Mouse (Mus musculus) intestine, embryonic 16.5 days (tissue): ENCODE results near the gene Zfp648. TPM values are rescaled to one million over a fixed set of nuclear protein-coding genes. Genes with fewer than 3 reads are reported as not detected.

ENCODE experiments used
- ATAC-seq: fragments of 200-750 bp; cut with Nextera tagmentation; 2 replicates; pipeline ENCODE4 v1.8.0; 2017; ENCODE audit warnings: moderate TSS enrichment, moderate library complexity
- H3K27ac ChIP-seq: fragments of 300-500 bp; sonication (generic); 2 replicates; pipeline ENCODE4 v1.5.1; 2014; ENCODE audit warnings: mild to moderate bottlenecking, low read length
- H3K27me3 ChIP-seq: fragments of 300-500 bp; sonication (generic); replicated peaks from 2 replicates; pipeline ENCODE4 v1.6.1; 2014; ENCODE audit warnings: low read length, control low read depth, mixed read lengths; ENCODE audit not compliant: control insufficient read depth, insufficient read depth
- H3K36me3 ChIP-seq: fragments of 300-500 bp; sonication (generic); 2 replicates; pipeline ENCODE4 v1.6.1; 2014; ENCODE audit warnings: low read length, control low read depth; ENCODE audit not compliant: control insufficient read depth, insufficient read depth
- H3K4me1 ChIP-seq: fragments of 300-500 bp; sonication (generic); 2 replicates; pipeline ENCODE4 v1.6.1; 2014; ENCODE audit warnings: low read length, control low read depth, mixed read lengths; ENCODE audit not compliant: control insufficient read depth, insufficient read depth
- H3K4me2 ChIP-seq: fragments of 300-500 bp; sonication (generic); 2 replicates; pipeline ENCODE4 v1.6.1; 2014; ENCODE audit warnings: low read depth, low read length, control low read depth
- H3K4me3 ChIP-seq: fragments of 300-500 bp; sonication (generic); 2 replicates; pipeline ENCODE4 v1.5.1; 2014; ENCODE audit warnings: mild to moderate bottlenecking, low read length
- H3K9ac ChIP-seq: fragments of 300-500 bp; sonication (generic); 2 replicates; pipeline ENCODE4 v1.6.1; 2014; ENCODE audit warnings: low read depth, low read length
- H3K9me3 ChIP-seq: fragments of 300-500 bp; sonication (generic); 2 replicates; pipeline ENCODE4 v1.6.1; 2016; ENCODE audit warnings: low read length, control low read depth; ENCODE audit not compliant: control insufficient read depth
- WGBS: fragments of 180-500 bp; shearing (Covaris S2); extraction: QIAGEN DNeasy Blood & Tissue Kit; methylation state at CpG from one replicate; pipeline ENCODE4 v1.1.7; 2014; 5-methylcytosine and 5-hydroxymethylcytosine counted together
- polyA plus RNA-seq: library from polyadenylated mRNA; unstranded; fragments of >200 nt; fragmentation: Nextera tagmentation; extraction: Ambion mirVana; gene quantifications from 2 replicates; pipeline ENCODE4 v1.2.1, GENCODE M21; 2015

The Zfp648 gene
- polyA plus RNA-seq: not detected in 2 replicates

- Histone ChIP-seq H3K9me3 (no peaks in the 10 kb centered on the region), H3K4me2 (no peak within 1 kb of the TSS), H3K4me1 (peaks cover 10% of the 10 kb centered on the region), H3K36me3 (no peaks in the 10 kb centered on the region), H3K27ac (no peak within 1 kb of the TSS), H3K9ac (no peak within 1 kb of the TSS), H3K27me3 (peaks cover 24% of the 10 kb centered on the region), H3K4me3 (no peak within 1 kb of the TSS)
- ATAC-seq: no peak; the same call in 1 of the 2 replicates
- 42% methylated on average over 14 of the region's 14 CpGs for WGBS
Observed at GRCm38 (mm10) chr1:154200955-154201722, at the start of gene Zfp648. TSS of gene Zfp648 (plus strand) at chr1:154201187.

- Histone ChIP-seq H3K27me3 (no peaks in the 10 kb centered on the region), H3K27ac (no peak overlapping the region), H3K9ac (no peak overlapping the region), H3K4me1 (peaks cover 18% of the 10 kb centered on the region), H3K9me3 (no peaks in the 10 kb centered on the region), H3K36me3 (no peaks in the 10 kb centered on the region), H3K4me3 (no peak overlapping the region), H3K4me2 (no peak overlapping the region)
- ATAC-seq: no peak
- 86% methylated on average over 1 of the region's 1 CpGs for WGBS
Observed at GRCm38 (mm10) chr1:154152539-154152938, 48.4 kb upstream of the Zfp648 start.

GRCm38 (mm10) chr1:154153800-154154199 lies 47.2 kb upstream of the Zfp648 start:
- Histone ChIP-seq H3K27me3 (no peaks in the 10 kb centered on the region), H3K27ac (no peak overlapping the region), H3K9ac (no peak overlapping the region), H3K9me3 (no peaks in the 10 kb centered on the region), H3K4me3 (no peak overlapping the region), H3K36me3 (no peaks in the 10 kb centered on the region), H3K4me2 (no peak overlapping the region), H3K4me1 (peaks cover 16% of the 10 kb centered on the region)
- WGBS: 76% methylated on average over 7 of the region's 7 CpGs
- no peak for ATAC-seq

GRCm38 (mm10) chr1:154156177-154157062 lies 44.6 kb upstream of the Zfp648 start:
- no peaks in the 10 kb centered on the region; the same call in 1 of the 2 replicates for H3K4me1 ChIP-seq
- no peaks in the 10 kb centered on the region for H3K36me3 ChIP-seq
- H3K27ac ChIP-seq: no peak overlapping the region
- H3K4me2 ChIP-seq: no peak overlapping the region
- no peaks in the 10 kb centered on the region for H3K9me3 ChIP-seq
- 60% methylated on average over 14 of the region's 14 CpGs for WGBS
- H3K27me3 ChIP-seq: no peaks in the 10 kb centered on the region
- no peak overlapping the region for H3K4me3 ChIP-seq
- no peak overlapping the region for H3K9ac ChIP-seq
- no peak for ATAC-seq

- 48% methylated on average over 4 of the region's 4 CpGs for WGBS
- no peak for ATAC-seq
- H3K27ac ChIP-seq: no peak overlapping the region
- H3K27me3 ChIP-seq: no peaks in the 10 kb centered on the region
- H3K4me2 ChIP-seq: no peak overlapping the region
- H3K4me3 ChIP-seq: no peak overlapping the region
- H3K9me3 ChIP-seq: no peaks in the 10 kb centered on the region
- no peaks in the 10 kb centered on the region for H3K36me3 ChIP-seq
- H3K4me1 ChIP-seq: no peaks in the 10 kb centered on the region; the same call in 1 of the 2 replicates
- H3K9ac ChIP-seq: no peak overlapping the region
Observed at GRCm38 (mm10) chr1:154157131-154157530, 43.9 kb upstream of the Zfp648 start.

GRCm38 (mm10) chr1:154167696-154168095 lies 33.3 kb upstream of the Zfp648 start:
- Histone ChIP-seq H3K36me3 (no peaks in the 10 kb centered on the region), H3K27me3 (no peaks in the 10 kb centered on the region), H3K4me2 (no peak overlapping the region), H3K9me3 (no peaks in the 10 kb centered on the region), H3K9ac (no peak overlapping the region), H3K27ac (no peak overlapping the region), H3K4me3 (no peak overlapping the region), H3K4me1 (no peaks in the 10 kb centered on the region)
- WGBS: 86% methylated on average over 6 of the region's 6 CpGs
- no peak for ATAC-seq

- H3K9ac ChIP-seq: no peak overlapping the region
- H3K4me3 ChIP-seq: no peak overlapping the region
- no peaks in the 10 kb centered on the region for H3K9me3 ChIP-seq
- H3K4me2 ChIP-seq: no peak overlapping the region
- H3K27me3 ChIP-seq: no peaks in the 10 kb centered on the region
- H3K4me1 ChIP-seq: no peaks in the 10 kb centered on the region
- ATAC-seq: no peak
- H3K36me3 ChIP-seq: no peaks in the 10 kb centered on the region
- WGBS: 78% methylated on average over 6 of the region's 6 CpGs
- no peak overlapping the region for H3K27ac ChIP-seq
Observed at GRCm38 (mm10) chr1:154175334-154175733, 25.7 kb upstream of the Zfp648 start.

GRCm38 (mm10) chr1:154177781-154178180 lies 23.2 kb upstream of the Zfp648 start:
- Histone ChIP-seq H3K27ac (no peak overlapping the region), H3K36me3 (no peaks in the 10 kb centered on the region), H3K4me1 (no peaks in the 10 kb centered on the region), H3K9ac (no peak overlapping the region), H3K27me3 (no peaks in the 10 kb centered on the region), H3K4me2 (no peak overlapping the region), H3K9me3 (no peaks in the 10 kb centered on the region), H3K4me3 (no peak overlapping the region)
- ATAC-seq: no peak
- WGBS: 87% methylated on average over 4 of the region's 4 CpGs

GRCm38 (mm10) chr1:154178541-154179155 lies 22.3 kb upstream of the Zfp648 start:
- no peak overlapping the region for H3K4me3 ChIP-seq
- no peaks in the 10 kb centered on the region for H3K36me3 ChIP-seq
- no peak for ATAC-seq
- no peak overlapping the region for H3K4me2 ChIP-seq
- no peaks in the 10 kb centered on the region for H3K4me1 ChIP-seq
- H3K27ac ChIP-seq: no peak overlapping the region
- WGBS: 90% methylated on average over 8 of the region's 8 CpGs
- H3K9ac ChIP-seq: no peak overlapping the region
- no peaks in the 10 kb centered on the region for H3K9me3 ChIP-seq
- no peaks in the 10 kb centered on the region for H3K27me3 ChIP-seq
